Mouse (Mus musculus): Measurements from ENCODE around the gene Scgb1b19. TPM values are rescaled to one million over a fixed set of nuclear protein-coding genes. Genes with fewer than 3 reads are reported as not detected.
"Not testable (repeated sequence)": the region's sequence is repeated elsewhere in the genome, so short reads cannot be mapped to it uniquely, and the experiment has no call there.

The Scgb1b19 gene
- polyA plus RNA-seq (2017; shearing (Covaris generic)) = not detected

GRCm38 (mm10) chr7:33286991-33287390 is at the start of gene Scgb1b19:
Gene Scgb1b19, plus strand, starts transcription at chr7:33287291.
- not testable (repeated sequence) for ATAC-seq

- not testable (repeated sequence) for ATAC-seq
Observed at GRCm38 (mm10) chr7:33280238-33280637, 6.9 kb upstream of the Scgb1b19 start, which contains the start of gene Scgb2b19. Gene Scgb2b19, minus strand, starts transcription at chr7:33280338.

Other genes starting within 250 kb of the Scgb1b19 start
- gene Scgb2b17, start 230.7 kb upstream of the Scgb1b19 start, polyA plus RNA-seq (2017; shearing (Covaris generic)) = not detected
- not detected for gene Scgb1b17, start 223.8 kb upstream of the Scgb1b19 start, polyA plus RNA-seq (2017; shearing (Covaris generic))
- not detected for gene Scgb2b18, start 113.4 kb upstream of the Scgb1b19 start, polyA plus RNA-seq (2017; shearing (Covaris generic))
- not detected for gene Scgb1b18, start 101.7 kb upstream of the Scgb1b19 start, polyA plus RNA-seq (2017; shearing (Covaris generic))
- gene Scgb2b19, start 7.0 kb upstream of the Scgb1b19 start, polyA plus RNA-seq (2017; shearing (Covaris generic)) = not detected
- gene Scgb2b20, start 79.0 kb downstream of the Scgb1b19 start, polyA plus RNA-seq (2017; shearing (Covaris generic)) = not detected
- not detected for gene Scgb1b20, start 85.9 kb downstream of the Scgb1b19 start, polyA plus RNA-seq (2017; shearing (Covaris generic))
- not detected for gene Scgb2b21, start 233.2 kb downstream of the Scgb1b19 start, polyA plus RNA-seq (2017; shearing (Covaris generic))